Mouse (Mus musculus) gonadal fat pad, adult 2 months (tissue): Measurements from ENCODE around the gene Dgkz. TPM values are rescaled to one million over a fixed set of nuclear protein-coding genes. Genes with fewer than 3 reads are reported as not detected.

ENCODE experiments used
- polyA plus RNA-seq: library from polyadenylated mRNA; depleted of rRNA; stranded (reverse); fragments of >200 nt; gene quantifications from 2 replicates; pipeline ENCODE4 v1.2.3, GENCODE M21; 2012; rRNA removed

Dgkz gene
- polyA plus RNA-seq, 1 experiment, result 84.2 TPM

Other genes with a start within 250 kb of the Dgkz start
- gene Ambra1, start 245.7 kb downstream of the Dgkz start, polyA plus RNA-seq, result 18.2 and 22.9 TPM in 2 replicates
- gene Chrm4, start 48.6 kb downstream of the Dgkz start, polyA plus RNA-seq, result 0.26 and 0.27 TPM in 2 replicates
- 11.6 and 18.6 TPM in 2 replicates for gene Mdk, start 43.6 kb downstream of the Dgkz start, polyA plus RNA-seq
- gene Gm9821, start 30.2 kb downstream of the Dgkz start, polyA plus RNA-seq, result 0.05 TPM in 1 of 2 replicates, not detected in the other
- 3.6 and 11.0 TPM in 2 replicates for gene Creb3l1, start 48.6 kb upstream of the Dgkz start, polyA plus RNA-seq
- gene Phf21a, start 117.3 kb upstream of the Dgkz start, polyA plus RNA-seq, result 32.2 and 35.7 TPM in 2 replicates